In genomic region chr9:15307257-15307656, GRCm38 (mm10) we compare ENCODE assay signal across 8 mouse cellular contexts. TPM values are rescaled to one million over a fixed set of nuclear protein-coding genes. Genes with fewer than 3 reads are reported as not detected.
DNase-seq lines count a peak whose midpoint lies in the region; ATAC-seq and TF ChIP-seq lines count a peak whose summit lies in the region.
"Had no signal": no experiment of that assay in that cellular context is flagged by ENCODE, and none has a peak within 500 bp of the region (broad histone marks: within the 10 kb centered on the region; RNA-seq: fewer than 3 reads in every experiment).

No protein-coding gene starts in this region.

- peaks cover 9% of the 10 kb centered on the region for H3K4me1 ChIP-seq in testis, adult 2 months (ENCODE audit: control insufficient read depth, insufficient read depth, low read length)
- peaks cover 17% of the 10 kb centered on the region for H3K4me1 ChIP-seq in forebrain, embryonic 14.5 days (ENCODE audit: control insufficient read depth, insufficient read depth, low read length)
- H3K4me1 ChIP-seq in liver, embryonic 12.5 days = peaks cover 61% of the 10 kb centered on the region
- 0 out of 2 replicates have a peak, but pooled peaks cover 3% of the 10 kb centered on the region for H3K4me1 ChIP-seq in stomach, postnatal 0 days (replicated peaks; ENCODE audit: control insufficient read depth, insufficient read depth)

- TF ChIP-seq EP300 in stomach, postnatal 0 days (optimal IDR thresholded peaks at IDR 0.05) = no peak

- TF ChIP-seq CTCF in testis, adult 2 months (IDR thresholded peaks at IDR 0.05; ENCODE audit: control insufficient read depth, insufficient read depth, insufficient replicate concordance, low read depth, low read length) = no peak
- TF ChIP-seq CTCF in stomach, postnatal 0 days (IDR thresholded peaks at IDR 0.05; ENCODE audit: low read depth) = no peak

- no peak overlapping the region for H3K27ac ChIP-seq in testis, adult 2 months (ENCODE audit: control insufficient read depth, insufficient read depth, low read depth, low read length)
- no peak overlapping the region for H3K27ac ChIP-seq in forebrain, embryonic 14.5 days (ENCODE audit: low read depth, low read length)
- peak overlapping the region; percentile 93 for H3K27ac ChIP-seq in liver, embryonic 12.5 days
- no peak overlapping the region for H3K27ac ChIP-seq in stomach, postnatal 0 days (replicated peaks)

- peak overlapping the region; percentile 94 for H3K9ac ChIP-seq in forebrain, embryonic 14.5 days (ENCODE audit: low read length)
- peak overlapping the region; percentile 95 for H3K9ac ChIP-seq in liver, embryonic 12.5 days
- peak overlapping the region; percentile 98 for H3K9ac ChIP-seq in stomach, postnatal 0 days (ENCODE audit: low read length)

- DNase-seq in testis, postnatal 14 days (ENCODE audit: low spot score) = no peak
- no peak for DNase-seq in forebrain, embryonic 14.5 days (ENCODE audit: low spot score)
- no peak for DNase-seq in stomach, postnatal 0 days (ENCODE audit: low spot score)
- DNase-seq in frontal cortex, postnatal 25 days (ENCODE audit: low spot score in 2 of 2) = no peak
- no peak for DNase-seq in kidney, adult 9 months
- DNase-seq: thymus, adult 18-20 months had no signal

- WGBS in forebrain, embryonic 14.5 days = 7% methylated on average over 6 of the region's 6 CpGs
- WGBS in liver, embryonic 12.5 days (ENCODE audit: insufficient replicate concordance) = 6% methylated on average over 6 of the region's 6 CpGs
- WGBS in stomach, postnatal 0 days = 5% methylated on average over 6 of the region's 6 CpGs

- no peak for TF ChIP-seq POLR2A in testis, adult 2 months (IDR thresholded peaks at IDR 0.05; ENCODE audit: control insufficient read depth, low read depth, low read length)

- no peaks in the 10 kb centered on the region for H3K27me3 ChIP-seq in testis, adult 2 months (ENCODE audit: control insufficient read depth, insufficient read depth, low read length)
- no peaks in the 10 kb centered on the region for H3K27me3 ChIP-seq in forebrain, embryonic 14.5 days (replicated peaks; ENCODE audit: control insufficient read depth, insufficient read depth, low read length)
- H3K27me3 ChIP-seq in liver, embryonic 12.5 days (replicated peaks) = no peaks in the 10 kb centered on the region
- H3K27me3 ChIP-seq in stomach, postnatal 0 days (ENCODE audit: control insufficient read depth, insufficient read depth, low read length) = no peaks in the 10 kb centered on the region

- peak overlapping the region; percentile 92 for H3K4me2 ChIP-seq in forebrain, embryonic 14.5 days (ENCODE audit: low read length)
- H3K4me2 ChIP-seq in liver, embryonic 12.5 days = peak overlapping the region; percentile 88
- peak overlapping the region; percentile 76 for H3K4me2 ChIP-seq in stomach, postnatal 0 days (replicated peaks; ENCODE audit: low read depth)

- H3K36me3 ChIP-seq in testis, adult 2 months (ENCODE audit: control insufficient read depth, insufficient read depth, low read length) = peaks cover 1% of the 10 kb centered on the region
- peaks cover 37% of the 10 kb centered on the region for H3K36me3 ChIP-seq in forebrain, embryonic 14.5 days (ENCODE audit: control insufficient read depth, insufficient read depth, low read length)
- H3K36me3 ChIP-seq in liver, embryonic 12.5 days = peaks cover 54% of the 10 kb centered on the region
- H3K36me3 ChIP-seq in stomach, postnatal 0 days (ENCODE audit: control insufficient read depth, insufficient read depth, low read length) = peaks cover 14% of the 10 kb centered on the region

- peak overlapping the region; percentile 93 for H3K4me3 ChIP-seq in testis, adult 2 months (ENCODE audit: control insufficient read depth, low read depth, low read length)
- peak overlapping the region; percentile 87 for H3K4me3 ChIP-seq in forebrain, embryonic 14.5 days (ENCODE audit: low read depth, low read length)
- peak overlapping the region; percentile 84 for H3K4me3 ChIP-seq in liver, embryonic 12.5 days
- H3K4me3 ChIP-seq in stomach, postnatal 0 days (ENCODE audit: low read depth, low read length) = peak overlapping the region; percentile 86

- no peak for ATAC-seq in forebrain, embryonic 14.5 days
- ATAC-seq in liver, embryonic 12.5 days = no peak
- ATAC-seq in stomach, postnatal 0 days (ENCODE audit: low FRiP score, low TSS enrichment) = no peak

- H3K9me3 ChIP-seq in forebrain, embryonic 14.5 days (replicated peaks; ENCODE audit: control insufficient read depth, low read length) = no peaks in the 10 kb centered on the region
- H3K9me3 ChIP-seq in liver, embryonic 12.5 days (replicated peaks) = no peaks in the 10 kb centered on the region
- H3K9me3 ChIP-seq in stomach, postnatal 0 days (ENCODE audit: control insufficient read depth, low read length) = no peaks in the 10 kb centered on the region

RNA-seq across cellular contexts. Expression of gene 4931406C07Rik, which starts 1.0 kb away (rescaled TPM):
- polyA plus RNA-seq in testis, adult 2 months (2012; rRNA removed) = 13.4 and 17.7 TPM in 2 replicates
- polyA plus RNA-seq in forebrain, embryonic 14.5 days (2014; fragmentation: Nextera tagmentation; extraction: Ambion mirVana) = 7.5 and 8.3 TPM in 2 replicates
- 3.8 TPM in 2 replicates for polyA plus RNA-seq in liver, embryonic 12.5 days (2016; fragmentation: Nextera tagmentation; extraction: Ambion mirVana)
- 6.6 and 6.7 TPM in 2 replicates for polyA plus RNA-seq in stomach, postnatal 0 days (2015; fragmentation: Nextera tagmentation; extraction: Ambion mirVana)

RNA-seq across cellular contexts. Expression of gene Taf1d, which starts 1.2 kb away (rescaled TPM):
- 15.1 and 16.8 TPM in 2 replicates for polyA plus RNA-seq in testis, adult 2 months (2012; rRNA removed)
- 43.9 and 44.8 TPM in 2 replicates for polyA plus RNA-seq in forebrain, embryonic 14.5 days (2014; fragmentation: Nextera tagmentation; extraction: Ambion mirVana)
- 63.5 and 64.6 TPM in 2 replicates for polyA plus RNA-seq in liver, embryonic 12.5 days (2016; fragmentation: Nextera tagmentation; extraction: Ambion mirVana)
- 39.1 and 41.1 TPM in 2 replicates for polyA plus RNA-seq in stomach, postnatal 0 days (2015; fragmentation: Nextera tagmentation; extraction: Ambion mirVana)

RNA-seq across cellular contexts. Expression of gene Med17, which starts 27.5 kb away (rescaled TPM):
- 12.1 and 17.3 TPM in 2 replicates for polyA plus RNA-seq in testis, adult 2 months (2012; rRNA removed)
- 39.8 and 43.1 TPM in 2 replicates for polyA plus RNA-seq in forebrain, embryonic 14.5 days (2014; fragmentation: Nextera tagmentation; extraction: Ambion mirVana)
- polyA plus RNA-seq in liver, embryonic 12.5 days (2016; fragmentation: Nextera tagmentation; extraction: Ambion mirVana) = 28.0 and 29.2 TPM in 2 replicates
- 18.5 and 20.0 TPM in 2 replicates for polyA plus RNA-seq in stomach, postnatal 0 days (2015; fragmentation: Nextera tagmentation; extraction: Ambion mirVana)

RNA-seq across cellular contexts. Expression of gene Cep295, which starts 50.3 kb away (rescaled TPM):
- polyA plus RNA-seq in testis, adult 2 months (2012; rRNA removed) = 17.4 and 20.8 TPM in 2 replicates
- polyA plus RNA-seq in forebrain, embryonic 14.5 days (2014; fragmentation: Nextera tagmentation; extraction: Ambion mirVana) = 15.8 and 16.0 TPM in 2 replicates
- polyA plus RNA-seq in liver, embryonic 12.5 days (2016; fragmentation: Nextera tagmentation; extraction: Ambion mirVana) = 13.9 and 14.2 TPM in 2 replicates
- 4.4 and 4.6 TPM in 2 replicates for polyA plus RNA-seq in stomach, postnatal 0 days (2015; fragmentation: Nextera tagmentation; extraction: Ambion mirVana)
